Mouse (Mus musculus): ENCODE measurements around the gene Chat. TPM values are rescaled to one million over a fixed set of nuclear protein-coding genes. Genes with fewer than 3 reads are reported as not detected.
"Not testable (repeated sequence)": the region's sequence is repeated elsewhere in the genome, so short reads cannot be mapped to it uniquely, and the experiment has no call there.

Gene Chat
- polyA plus RNA-seq, 1 experiment from 2014 or later: 0.11 TPM

DNA sequence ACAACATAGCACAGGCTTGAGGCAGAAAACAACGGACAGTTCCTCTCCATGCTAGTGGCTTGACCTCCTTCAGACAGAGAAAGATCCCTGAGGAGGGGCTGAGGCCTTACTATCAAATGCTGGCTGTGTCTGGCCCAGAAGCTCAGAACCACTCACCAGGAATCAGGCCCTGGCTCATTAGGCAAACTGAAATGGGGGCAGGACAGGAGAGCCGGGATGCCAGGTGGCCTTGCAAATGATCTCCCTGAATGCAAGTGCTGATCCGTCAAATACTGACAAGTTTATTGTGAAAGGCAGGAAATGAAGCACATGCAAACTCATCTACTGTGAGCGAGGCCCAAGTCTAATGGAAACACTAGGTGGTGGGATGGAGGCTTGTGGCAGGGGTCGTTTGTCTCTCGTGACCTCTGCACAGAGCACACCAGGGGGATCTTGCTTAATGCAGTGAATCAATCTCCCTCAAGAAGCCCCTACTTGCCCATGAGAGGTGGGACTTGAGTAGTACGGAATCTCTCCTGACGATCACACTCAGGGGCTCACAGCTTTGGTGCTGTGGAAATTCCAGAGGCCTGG lies 36.7 kb downstream of the Chat start:
- Histone ChIP-seq H3K9me3 (ENCODE audit: control insufficient read depth, low read length) (no peaks in the 10 kb centered on the region), H3K4me1 (ENCODE audit: control insufficient read depth, insufficient read depth, low read length) (no peaks in the 10 kb centered on the region; the same call in 1 of the 2 replicates), H3K4me2 (no peak overlapping the region), H3K27me3 (ENCODE audit: control insufficient read depth, insufficient read depth, low read length) (no peaks in the 10 kb centered on the region), H3K9ac (ENCODE audit: low read length) (no peak overlapping the region), H3K27ac (ENCODE audit: low read depth, low read length) (no peak overlapping the region), H3K36me3 (ENCODE audit: control insufficient read depth, insufficient read depth, low read length) (no peaks in the 10 kb centered on the region), H3K4me3 (ENCODE audit: low read depth, low read length) (no peak overlapping the region)
- no peak for DNase-seq (ENCODE audit: low spot score, missing footprints)
- ATAC-seq (ENCODE audit: low FRiP score): no peak
- 36% methylated on average over 8 of the region's 8 CpGs for WGBS

DNA sequence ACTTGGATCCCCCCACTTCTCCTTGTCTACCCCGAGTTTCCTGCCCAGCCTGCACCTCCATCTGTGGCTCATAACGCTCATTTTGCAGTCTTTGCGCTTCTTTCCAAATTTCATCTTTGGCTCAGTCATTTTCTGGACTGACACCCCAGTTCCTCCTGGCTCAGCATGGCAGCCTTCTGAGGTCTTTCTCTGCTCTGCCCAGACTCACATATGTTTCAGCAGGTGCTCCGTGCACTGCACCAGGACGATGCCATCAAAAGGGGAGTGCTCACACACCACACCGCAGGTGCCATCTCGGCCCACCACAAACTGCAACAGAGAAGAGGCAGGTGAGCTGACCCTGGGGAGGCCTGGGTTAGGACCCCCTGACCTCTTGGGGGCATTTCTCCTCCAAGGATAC lies 41.8 kb downstream of the Chat start:
- H3K36me3 ChIP-seq (ENCODE audit: control insufficient read depth, insufficient read depth, low read length): no peaks in the 10 kb centered on the region
- DNase-seq (ENCODE audit: low spot score, missing footprints) (no peak), ATAC-seq (ENCODE audit: low FRiP score) (no peak)
- no peaks in the 10 kb centered on the region for H3K27me3 ChIP-seq (ENCODE audit: control insufficient read depth, insufficient read depth, low read length)
- 86% methylated on average over 7 of the region's 7 CpGs for WGBS
- no peak overlapping the region for H3K4me3 ChIP-seq (ENCODE audit: low read depth, low read length)
- H3K9ac ChIP-seq (ENCODE audit: low read length): no peak overlapping the region
- H3K9me3 ChIP-seq (ENCODE audit: control insufficient read depth, low read length): no peaks in the 10 kb centered on the region
- no peaks in the 10 kb centered on the region for H3K4me1 ChIP-seq (ENCODE audit: control insufficient read depth, insufficient read depth, low read length)
- H3K27ac ChIP-seq (ENCODE audit: low read depth, low read length): no peak overlapping the region
- H3K4me2 ChIP-seq: no peak overlapping the region

DNA sequence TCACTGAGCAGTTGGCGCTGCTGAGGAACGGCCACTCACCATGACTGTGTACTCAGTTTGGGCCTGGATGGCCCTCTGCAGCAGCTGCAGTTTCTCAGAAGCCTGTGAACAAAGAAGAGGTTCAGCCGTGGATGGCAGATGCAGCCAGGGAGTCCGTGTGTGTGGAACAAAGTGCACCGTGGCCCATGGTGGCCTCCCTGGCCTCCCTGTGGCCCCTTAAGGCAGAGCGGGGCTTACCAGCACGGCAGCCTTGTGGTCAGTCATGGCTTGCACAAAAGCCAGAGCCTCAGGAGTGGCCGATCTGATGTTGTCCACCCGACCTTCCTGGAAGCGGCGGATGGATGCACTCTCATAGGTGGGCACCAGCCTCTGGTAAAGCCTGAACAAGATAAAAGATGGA lies 47.0 kb downstream of the Chat start:
- no peak overlapping the region for H3K4me2 ChIP-seq
- H3K9ac ChIP-seq (ENCODE audit: low read length): no peak overlapping the region
- H3K9me3 ChIP-seq (ENCODE audit: control insufficient read depth, low read length): no peaks in the 10 kb centered on the region
- H3K27ac ChIP-seq (ENCODE audit: low read depth, low read length): no peak overlapping the region
- no peaks in the 10 kb centered on the region for H3K27me3 ChIP-seq (ENCODE audit: control insufficient read depth, insufficient read depth, low read length)
- DNase-seq (ENCODE audit: low spot score, missing footprints) (no peak), ATAC-seq (ENCODE audit: low FRiP score) (no peak)
- H3K4me3 ChIP-seq (ENCODE audit: low read depth, low read length): no peak overlapping the region
- no peaks in the 10 kb centered on the region for H3K4me1 ChIP-seq (ENCODE audit: control insufficient read depth, insufficient read depth, low read length)
- no peaks in the 10 kb centered on the region for H3K36me3 ChIP-seq (ENCODE audit: control insufficient read depth, insufficient read depth, low read length)
- WGBS: 84% methylated on average over 11 of the region's 11 CpGs

DNA sequence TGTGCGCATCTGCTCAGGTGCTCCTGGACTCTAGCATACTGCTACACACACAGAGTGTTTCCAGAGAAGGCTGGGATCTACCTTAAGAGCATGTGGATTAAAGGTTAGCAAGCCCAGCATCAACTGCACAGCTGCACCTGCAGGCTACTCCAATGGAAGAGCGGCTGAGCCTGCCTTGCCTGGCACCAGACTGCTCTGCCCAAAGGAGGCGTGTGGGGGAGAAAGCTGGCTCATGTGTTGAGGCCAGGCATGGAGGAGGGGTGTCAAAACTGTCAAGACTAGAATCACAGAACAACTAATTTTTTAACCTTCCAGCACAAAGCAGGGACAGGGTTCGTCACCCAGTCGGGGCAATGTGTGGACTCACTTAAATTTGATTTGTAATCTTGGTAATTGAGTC lies 53.7 kb downstream of the Chat start:
- H3K9me3 ChIP-seq (ENCODE audit: control insufficient read depth, low read length): no peaks in the 10 kb centered on the region
- no peak overlapping the region for H3K27ac ChIP-seq (ENCODE audit: low read depth, low read length)
- 93% methylated on average over 5 of the region's 5 CpGs for WGBS

DNA sequence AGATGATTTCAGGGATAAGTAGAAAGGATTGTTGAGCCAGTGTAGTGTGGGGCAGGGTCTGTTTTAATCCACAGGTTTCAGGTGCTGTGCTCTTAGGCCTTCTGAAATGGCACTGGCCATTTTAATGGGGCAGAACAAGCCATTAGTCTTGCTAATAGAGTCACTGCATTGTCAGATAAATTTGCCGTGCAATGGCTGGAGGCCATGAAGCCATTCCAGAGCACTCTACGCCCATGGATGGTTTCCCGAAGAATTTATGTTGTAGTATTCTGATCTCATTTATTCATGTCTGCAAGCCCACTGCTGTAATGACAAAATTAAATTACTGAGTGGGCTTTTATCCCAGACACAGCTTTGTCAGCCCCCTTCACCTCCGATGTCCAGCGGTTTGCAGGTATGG lies 55.7 kb downstream of the Chat start:
- 87% methylated on average over 5 of the region's 5 CpGs for WGBS
- no peak for ATAC-seq (ENCODE audit: low FRiP score)

More for the DNA sequence above, 53.7 kb downstream of the Chat start:
- H3K4me3 ChIP-seq (ENCODE audit: low read depth, low read length): no peak overlapping the region
- no peaks in the 10 kb centered on the region for H3K36me3 ChIP-seq (ENCODE audit: control insufficient read depth, insufficient read depth, low read length)
- DNase-seq (ENCODE audit: low spot score, missing footprints) (no peak), ATAC-seq (ENCODE audit: low FRiP score) (no peak)
- no peak overlapping the region for H3K4me2 ChIP-seq
- no peak overlapping the region for H3K9ac ChIP-seq (ENCODE audit: low read length)
- no peaks in the 10 kb centered on the region for H3K4me1 ChIP-seq (ENCODE audit: control insufficient read depth, insufficient read depth, low read length)
- H3K27me3 ChIP-seq (ENCODE audit: control insufficient read depth, insufficient read depth, low read length): no peaks in the 10 kb centered on the region

DNA sequence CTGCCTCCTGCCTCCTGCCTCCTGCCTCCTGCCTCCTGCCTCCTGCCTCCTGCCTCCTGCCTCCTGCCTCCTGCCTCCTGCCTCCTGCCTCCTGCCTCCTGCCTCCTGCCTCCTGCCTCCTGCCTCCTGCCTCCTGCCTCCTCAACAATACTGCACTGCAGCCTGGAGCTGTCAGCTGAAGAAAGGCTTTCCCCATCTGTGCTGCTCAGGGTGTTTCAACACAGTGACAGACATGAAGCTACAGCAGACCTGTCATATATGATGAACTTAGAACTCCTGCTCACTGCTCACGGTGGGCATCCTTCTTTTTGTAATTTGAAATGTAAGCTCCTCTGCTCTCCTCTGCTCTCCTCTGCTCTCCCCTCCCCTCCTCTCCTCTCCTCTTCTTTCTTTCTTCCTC lies 60.4 kb downstream of the Chat start:
- not testable (repeated sequence) for H3K36me3 ChIP-seq (ENCODE audit: control insufficient read depth, insufficient read depth, low read length); H3K9ac ChIP-seq (ENCODE audit: low read length); H3K4me3 ChIP-seq (ENCODE audit: low read depth, low read length); DNase-seq (ENCODE audit: low spot score, missing footprints); H3K4me1 ChIP-seq (ENCODE audit: control insufficient read depth, insufficient read depth, low read length); ATAC-seq (ENCODE audit: low FRiP score); H3K4me2 ChIP-seq; H3K27ac ChIP-seq (ENCODE audit: low read depth, low read length); H3K9me3 ChIP-seq (ENCODE audit: control insufficient read depth, low read length); H3K27me3 ChIP-seq (ENCODE audit: control insufficient read depth, insufficient read depth, low read length)
- 61% methylated on average over 1 of the region's 1 CpGs for WGBS

More for the DNA sequence above, 55.7 kb downstream of the Chat start:
- DNase-seq (ENCODE audit: low spot score, missing footprints): no peak
- no peak overlapping the region for H3K4me3 ChIP-seq (ENCODE audit: low read depth, low read length)
- H3K36me3 ChIP-seq (ENCODE audit: control insufficient read depth, insufficient read depth, low read length): no peaks in the 10 kb centered on the region
- no peak overlapping the region for H3K4me2 ChIP-seq
- no peak overlapping the region for H3K9ac ChIP-seq (ENCODE audit: low read length)
- no peaks in the 10 kb centered on the region for H3K4me1 ChIP-seq (ENCODE audit: control insufficient read depth, insufficient read depth, low read length)
- H3K9me3 ChIP-seq (ENCODE audit: control insufficient read depth, low read length): no peaks in the 10 kb centered on the region
- no peaks in the 10 kb centered on the region for H3K27me3 ChIP-seq (ENCODE audit: control insufficient read depth, insufficient read depth, low read length)
- no peak overlapping the region for H3K27ac ChIP-seq (ENCODE audit: low read depth, low read length)

DNA sequence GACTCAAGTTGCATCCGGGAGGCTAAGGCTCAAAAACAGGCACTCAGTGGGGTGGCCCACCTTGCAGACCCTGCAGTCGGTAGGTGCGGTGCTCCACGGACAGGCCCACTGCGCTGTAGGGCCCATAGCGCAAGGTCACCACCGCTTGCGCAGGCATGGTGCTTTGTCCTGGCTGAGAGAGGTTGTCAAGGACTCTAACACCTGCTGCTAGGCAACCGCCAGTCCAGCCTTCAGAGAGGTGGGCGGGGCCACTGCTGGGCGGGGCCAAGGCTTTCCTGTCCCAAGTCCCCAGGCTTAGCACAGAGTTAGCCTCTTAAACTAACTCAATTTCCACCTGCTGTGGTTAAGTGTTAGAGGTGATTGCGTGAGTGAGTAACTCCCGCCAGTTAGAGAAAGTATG lies 77.6 kb downstream of the Chat start, which contains the start of gene 1700024G13Rik:
TSS of gene 1700024G13Rik (minus strand) at position 196 of the 400 bp plus-strand sequence.
- no peak within 1 kb of the TSS for H3K9ac ChIP-seq (ENCODE audit: low read length)
- no peak within 1 kb of the TSS for H3K4me3 ChIP-seq (ENCODE audit: low read depth, low read length)
- peak; percentile 99 for DNase-seq (ENCODE audit: low spot score, missing footprints)
- peak within 1 kb of the TSS; percentile 32 for H3K4me2 ChIP-seq
- peaks cover 3% of the 10 kb centered on the region for H3K4me1 ChIP-seq (ENCODE audit: control insufficient read depth, insufficient read depth, low read length)
- H3K36me3 ChIP-seq (ENCODE audit: control insufficient read depth, insufficient read depth, low read length): no peaks in the 10 kb centered on the region
- no peaks in the 10 kb centered on the region for H3K27me3 ChIP-seq (ENCODE audit: control insufficient read depth, insufficient read depth, low read length)
- ATAC-seq (ENCODE audit: low FRiP score): peak; percentile 89
- H3K9me3 ChIP-seq (ENCODE audit: control insufficient read depth, low read length): no peaks in the 10 kb centered on the region
- H3K27ac ChIP-seq (ENCODE audit: low read depth, low read length): no peak within 1 kb of the TSS
- WGBS: 2% methylated on average over 13 of the region's 13 CpGs

DNA sequence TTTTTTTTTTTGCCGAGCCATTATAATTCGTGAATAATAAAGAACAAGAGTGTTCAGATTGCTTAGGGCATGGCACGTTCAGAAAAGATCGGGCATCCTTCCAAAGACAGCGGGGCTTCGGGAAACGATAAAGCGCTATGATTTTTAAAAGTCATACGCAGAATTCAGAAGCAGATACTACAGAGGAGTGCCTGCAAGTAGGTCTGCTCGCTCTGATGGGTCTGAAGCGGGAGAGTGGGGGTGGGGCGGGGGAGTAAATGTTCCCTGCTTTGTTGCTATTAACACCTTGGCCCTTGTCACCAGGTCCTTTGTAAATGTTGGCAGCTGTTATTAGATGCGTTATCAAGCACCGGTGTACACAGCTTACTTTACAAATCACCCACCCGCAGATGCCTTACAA lies 84.2 kb downstream of the Chat start:
- DNase-seq (ENCODE audit: low spot score, missing footprints) (no peak), ATAC-seq (ENCODE audit: low FRiP score) (no peak)
- Histone ChIP-seq H3K27ac (ENCODE audit: low read depth, low read length) (no peak overlapping the region), H3K4me2 (no peak overlapping the region), H3K27me3 (ENCODE audit: control insufficient read depth, insufficient read depth, low read length) (no peaks in the 10 kb centered on the region), H3K9ac (ENCODE audit: low read length) (no peak overlapping the region), H3K9me3 (ENCODE audit: control insufficient read depth, low read length) (no peaks in the 10 kb centered on the region), H3K36me3 (ENCODE audit: control insufficient read depth, insufficient read depth, low read length) (no peaks in the 10 kb centered on the region), H3K4me3 (ENCODE audit: low read depth, low read length) (no peak overlapping the region), H3K4me1 (ENCODE audit: control insufficient read depth, insufficient read depth, low read length) (0 out of 2 replicates have a peak, but pooled peaks cover 2% of the 10 kb centered on the region)
- 62% methylated on average over 15 of the region's 15 CpGs for WGBS

DNA sequence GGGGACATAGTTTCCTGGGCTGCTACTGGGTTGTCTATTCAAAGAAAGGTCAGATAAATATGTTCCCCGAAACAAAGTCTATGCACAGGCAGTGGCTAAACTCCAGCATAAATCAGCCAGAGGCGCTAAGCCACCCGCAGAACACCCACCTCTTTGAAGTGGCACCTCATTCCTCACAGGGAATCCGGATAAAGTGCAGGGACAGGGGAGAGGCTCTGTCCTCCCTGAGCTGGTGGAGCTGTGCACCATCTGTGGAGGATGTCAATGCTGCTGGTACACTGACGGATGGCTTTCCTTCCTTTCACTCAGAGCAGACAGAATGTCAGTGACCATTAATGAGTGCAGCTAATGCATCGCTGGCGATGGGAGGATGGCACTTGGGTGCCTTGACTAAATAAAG lies 84.7 kb downstream of the Chat start:
- WGBS: 51% methylated on average over 7 of the region's 7 CpGs
- Histone ChIP-seq H3K9ac (ENCODE audit: low read length) (no peak overlapping the region), H3K27ac (ENCODE audit: low read depth, low read length) (no peak overlapping the region), H3K4me2 (no peak overlapping the region), H3K9me3 (ENCODE audit: control insufficient read depth, low read length) (no peaks in the 10 kb centered on the region), H3K4me3 (ENCODE audit: low read depth, low read length) (no peak overlapping the region), H3K27me3 (ENCODE audit: control insufficient read depth, insufficient read depth, low read length) (no peaks in the 10 kb centered on the region), H3K36me3 (ENCODE audit: control insufficient read depth, insufficient read depth, low read length) (no peaks in the 10 kb centered on the region), H3K4me1 (ENCODE audit: control insufficient read depth, insufficient read depth, low read length) (0 out of 2 replicates have a peak, but pooled peaks cover 2% of the 10 kb centered on the region)
- ATAC-seq (ENCODE audit: low FRiP score) (no peak), DNase-seq (ENCODE audit: low spot score, missing footprints) (no peak)
